Mouse (Mus musculus): Measurements from ENCODE around the gene Nfia. TPM values are rescaled to one million over a fixed set of nuclear protein-coding genes. Genes with fewer than 3 reads are reported as not detected.

Nfia gene
- polyA plus RNA-seq, 1 experiment from 2014 or later = 32.1 TPM

DNA sequence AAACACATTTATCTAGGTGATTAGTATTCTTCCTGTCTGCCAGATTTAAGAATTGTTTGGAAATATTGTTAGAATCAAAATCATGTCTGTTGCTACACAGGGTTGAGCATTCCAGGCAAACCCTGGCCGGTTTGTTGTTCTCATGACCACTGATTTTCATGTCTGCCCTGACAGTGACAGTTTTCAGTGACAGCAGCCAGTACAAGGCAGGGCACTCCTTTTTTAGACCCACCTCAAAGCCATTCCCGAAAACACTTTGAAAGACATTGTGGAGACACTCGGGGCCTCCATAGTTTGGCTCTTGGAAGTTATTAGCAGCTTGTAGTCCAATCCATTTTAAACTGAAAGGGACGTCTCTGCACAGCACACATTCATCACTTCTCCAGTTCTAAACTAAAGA is 41.5 kb downstream of the Nfia start:
- Histone ChIP-seq H3K9ac (ENCODE audit: low read depth, low read length) (no peak overlapping the region), H3K4me3 (ENCODE audit: low read length) (no peak overlapping the region), H3K4me1 (ENCODE audit: control insufficient read depth, insufficient read depth, low read length) (peaks cover 11% of the 10 kb centered on the region; the same call in 1 of the 2 replicates), H3K4me2 (replicated peaks; ENCODE audit: low read depth, low read length) (no peak overlapping the region), H3K9me3 (ENCODE audit: control insufficient read depth, low read length) (no peaks in the 10 kb centered on the region), H3K27ac (ENCODE audit: low read depth, low read length) (no peak overlapping the region), H3K36me3 (ENCODE audit: control insufficient read depth, insufficient read depth, low read length) (no peaks in the 10 kb centered on the region), H3K27me3 (ENCODE audit: control insufficient read depth, insufficient read depth, low read length) (no peaks in the 10 kb centered on the region)
- WGBS = 86% methylated on average over 4 of the region's 4 CpGs
- ATAC-seq (ENCODE audit: low FRiP score, low TSS enrichment) = no peak

DNA sequence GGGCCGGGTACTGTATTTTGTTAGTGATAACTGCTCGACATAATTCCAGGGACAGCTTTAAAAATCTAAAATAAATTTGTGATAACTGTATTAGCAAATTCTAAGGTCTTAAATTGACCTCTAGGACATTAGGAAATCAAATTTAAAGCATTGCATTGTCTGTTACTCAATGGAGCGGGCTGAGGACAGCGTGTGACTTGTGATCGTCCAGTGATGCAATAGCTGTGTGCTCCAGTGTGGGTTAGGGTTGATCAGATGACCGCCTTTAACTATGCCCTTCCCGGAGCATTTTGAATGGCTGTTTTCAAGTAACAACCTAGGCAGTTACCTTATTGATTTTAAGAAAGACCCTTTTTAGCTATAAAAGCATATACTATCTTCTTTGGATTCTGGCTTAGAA is 42.0 kb downstream of the Nfia start:
- Histone ChIP-seq H3K27ac (ENCODE audit: low read depth, low read length) (no peak overlapping the region), H3K27me3 (ENCODE audit: control insufficient read depth, insufficient read depth, low read length) (no peaks in the 10 kb centered on the region), H3K4me1 (ENCODE audit: control insufficient read depth, insufficient read depth, low read length) (peaks cover 8% of the 10 kb centered on the region; the same call in 1 of the 2 replicates), H3K9me3 (ENCODE audit: control insufficient read depth, low read length) (no peaks in the 10 kb centered on the region), H3K36me3 (ENCODE audit: control insufficient read depth, insufficient read depth, low read length) (no peaks in the 10 kb centered on the region), H3K4me2 (replicated peaks; ENCODE audit: low read depth, low read length) (no peak overlapping the region), H3K4me3 (ENCODE audit: low read length) (no peak overlapping the region), H3K9ac (ENCODE audit: low read depth, low read length) (no peak overlapping the region)
- ATAC-seq (ENCODE audit: low FRiP score, low TSS enrichment) = no peak
- 81% methylated on average over 7 of the region's 7 CpGs for WGBS

DNA sequence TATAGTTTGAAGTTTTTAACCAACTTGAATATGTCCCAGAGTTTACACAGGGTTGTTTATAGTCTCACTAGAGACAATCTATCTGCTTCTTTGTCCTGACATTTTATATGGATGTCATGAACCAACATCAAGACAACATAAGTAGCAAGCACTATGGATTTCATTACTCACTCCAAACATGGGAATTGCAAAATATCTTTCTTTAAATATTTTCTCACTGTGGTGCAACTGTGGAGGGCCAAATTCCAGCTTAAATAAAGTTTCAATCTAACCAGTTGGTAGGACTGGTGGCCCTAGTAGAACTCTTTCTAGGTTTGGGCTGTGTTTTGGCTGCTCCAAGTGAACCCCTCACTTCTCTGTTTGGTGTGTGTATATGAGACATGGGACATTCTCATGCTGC is 43.5 kb downstream of the Nfia start:
- Histone ChIP-seq H3K36me3 (ENCODE audit: control insufficient read depth, insufficient read depth, low read length) (no peaks in the 10 kb centered on the region), H3K9me3 (ENCODE audit: control insufficient read depth, low read length) (no peaks in the 10 kb centered on the region), H3K4me3 (ENCODE audit: low read length) (no peak overlapping the region), H3K27me3 (ENCODE audit: control insufficient read depth, insufficient read depth, low read length) (no peaks in the 10 kb centered on the region), H3K4me1 (ENCODE audit: control insufficient read depth, insufficient read depth, low read length) (no peaks in the 10 kb centered on the region), H3K4me2 (replicated peaks; ENCODE audit: low read depth, low read length) (no peak overlapping the region), H3K9ac (ENCODE audit: low read depth, low read length) (no peak overlapping the region), H3K27ac (ENCODE audit: low read depth, low read length) (no peak overlapping the region)
- ATAC-seq (ENCODE audit: low FRiP score, low TSS enrichment) = no peak

DNA sequence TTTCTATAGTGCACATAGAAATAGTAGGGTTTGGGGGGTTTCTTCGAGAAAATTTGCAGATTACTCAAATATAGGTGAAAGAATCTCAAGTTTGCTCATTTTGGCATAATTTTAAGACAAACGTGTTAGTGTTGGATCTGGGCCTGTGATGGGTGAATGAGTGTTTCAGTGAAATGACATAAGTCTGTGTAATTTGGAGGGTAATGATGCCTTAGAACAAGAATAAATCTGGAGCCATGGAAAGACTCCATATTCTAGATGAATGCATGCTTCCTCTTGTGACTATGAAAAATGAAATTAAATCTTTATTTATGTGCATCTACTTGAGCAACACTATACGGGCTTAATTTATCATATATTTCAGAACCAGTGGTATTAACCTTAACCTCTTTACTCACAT is 44.2 kb downstream of the Nfia start:
- no peak overlapping the region for H3K4me3 ChIP-seq (ENCODE audit: low read length)
- no peaks in the 10 kb centered on the region for H3K36me3 ChIP-seq (ENCODE audit: control insufficient read depth, insufficient read depth, low read length)
- no peaks in the 10 kb centered on the region for H3K4me1 ChIP-seq (ENCODE audit: control insufficient read depth, insufficient read depth, low read length)
- no peaks in the 10 kb centered on the region for H3K9me3 ChIP-seq (ENCODE audit: control insufficient read depth, low read length)
- no peak overlapping the region for H3K27ac ChIP-seq (ENCODE audit: low read depth, low read length)
- H3K27me3 ChIP-seq (ENCODE audit: control insufficient read depth, insufficient read depth, low read length) = no peaks in the 10 kb centered on the region
- WGBS = 88% methylated on average over 3 of the region's 3 CpGs
- no peak overlapping the region for H3K4me2 ChIP-seq (replicated peaks; ENCODE audit: low read depth, low read length)
- no peak overlapping the region for H3K9ac ChIP-seq (ENCODE audit: low read depth, low read length)
- ATAC-seq (ENCODE audit: low FRiP score, low TSS enrichment) = no peak

DNA sequence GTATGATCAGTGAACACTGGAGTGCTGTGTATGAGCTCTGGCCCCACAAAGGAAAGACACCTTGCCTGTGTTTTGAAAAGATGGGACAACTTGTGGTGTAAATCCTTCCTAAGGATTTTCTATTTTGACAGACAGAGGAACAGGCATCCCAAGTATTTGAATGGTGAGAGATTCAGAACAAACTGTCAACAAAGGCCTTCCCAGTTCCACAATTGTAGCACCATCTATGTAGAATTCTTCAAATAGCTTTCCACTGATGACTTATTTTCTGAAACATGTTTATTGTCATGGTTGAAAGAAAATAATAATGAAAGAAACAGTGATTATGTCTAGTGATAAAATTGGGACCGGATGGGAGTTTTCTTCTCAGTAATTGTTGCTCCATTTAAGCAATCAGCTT is 45.2 kb downstream of the Nfia start:
- no peaks in the 10 kb centered on the region for H3K4me1 ChIP-seq (ENCODE audit: control insufficient read depth, insufficient read depth, low read length)
- no peak overlapping the region for H3K4me2 ChIP-seq (replicated peaks; ENCODE audit: low read depth, low read length)
- no peak for ATAC-seq (ENCODE audit: low FRiP score, low TSS enrichment)
- 79% methylated on average over 1 of the region's 1 CpGs for WGBS
- no peak overlapping the region for H3K9ac ChIP-seq (ENCODE audit: low read depth, low read length)
- H3K4me3 ChIP-seq (ENCODE audit: low read length) = no peak overlapping the region
- H3K36me3 ChIP-seq (ENCODE audit: control insufficient read depth, insufficient read depth, low read length) = no peaks in the 10 kb centered on the region
- no peaks in the 10 kb centered on the region for H3K27me3 ChIP-seq (ENCODE audit: control insufficient read depth, insufficient read depth, low read length)
- H3K27ac ChIP-seq (ENCODE audit: low read depth, low read length) = no peak overlapping the region
- no peaks in the 10 kb centered on the region for H3K9me3 ChIP-seq (ENCODE audit: control insufficient read depth, low read length)

DNA sequence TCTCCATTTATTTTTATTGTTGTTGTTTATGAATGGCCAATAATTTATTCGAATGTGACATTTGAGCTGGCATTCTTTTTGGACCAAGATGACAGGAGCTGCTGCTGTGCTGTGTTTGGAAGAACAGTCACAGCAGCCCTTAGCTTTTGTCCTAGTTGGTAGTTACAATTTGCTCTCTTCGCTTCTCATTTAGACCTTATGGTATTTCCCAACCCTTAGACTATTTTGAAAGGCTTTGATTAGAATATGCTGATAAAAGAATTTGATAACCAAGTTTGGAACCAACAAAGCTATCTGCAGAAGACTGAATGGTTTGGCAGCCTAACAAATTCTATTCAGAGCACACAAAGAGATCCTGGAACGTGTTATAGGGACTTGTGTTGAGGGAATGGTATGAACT is 46.0 kb downstream of the Nfia start:
- no peaks in the 10 kb centered on the region for H3K36me3 ChIP-seq (ENCODE audit: control insufficient read depth, insufficient read depth, low read length)
- no peak overlapping the region for H3K9ac ChIP-seq (ENCODE audit: low read depth, low read length)
- no peaks in the 10 kb centered on the region for H3K4me1 ChIP-seq (ENCODE audit: control insufficient read depth, insufficient read depth, low read length)

DNA sequence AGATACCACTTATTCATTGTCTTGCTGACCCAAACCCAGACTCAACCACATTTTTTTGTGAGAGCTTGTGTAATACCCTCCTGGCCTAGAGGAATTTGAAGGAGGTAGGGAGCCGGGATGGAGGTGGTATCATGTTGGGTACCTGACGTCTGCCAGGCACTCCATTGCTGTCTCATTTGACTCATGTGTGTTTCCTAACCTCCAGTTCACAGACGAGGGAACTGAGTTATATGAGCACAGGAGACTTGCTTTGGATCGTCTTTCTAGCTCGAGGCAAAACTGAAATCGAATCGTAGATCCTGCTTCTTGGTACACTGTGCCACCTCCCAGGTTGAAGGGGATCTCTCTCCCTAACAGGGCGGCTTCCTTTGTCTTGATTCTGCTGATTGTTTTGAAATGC is 46.6 kb downstream of the Nfia start:
- Histone ChIP-seq H3K36me3 (ENCODE audit: control insufficient read depth, insufficient read depth, low read length) (no peaks in the 10 kb centered on the region), H3K4me1 (ENCODE audit: control insufficient read depth, insufficient read depth, low read length) (no peaks in the 10 kb centered on the region), H3K4me2 (replicated peaks; ENCODE audit: low read depth, low read length) (no peak overlapping the region), H3K27ac (ENCODE audit: low read depth, low read length) (no peak overlapping the region), H3K4me3 (ENCODE audit: low read length) (no peak overlapping the region), H3K9me3 (ENCODE audit: control insufficient read depth, low read length) (no peaks in the 10 kb centered on the region), H3K9ac (ENCODE audit: low read depth, low read length) (no peak overlapping the region), H3K27me3 (ENCODE audit: control insufficient read depth, insufficient read depth, low read length) (no peaks in the 10 kb centered on the region)
- ATAC-seq (ENCODE audit: low FRiP score, low TSS enrichment) = no peak
- 80% methylated on average over 8 of the region's 8 CpGs for WGBS

More for the DNA sequence above, 46.0 kb downstream of the Nfia start:
- WGBS = 88% methylated on average over 3 of the region's 3 CpGs
- H3K4me2 ChIP-seq (replicated peaks; ENCODE audit: low read depth, low read length) = no peak overlapping the region
- ATAC-seq (ENCODE audit: low FRiP score, low TSS enrichment) = no peak
- H3K27ac ChIP-seq (ENCODE audit: low read depth, low read length) = no peak overlapping the region
- no peaks in the 10 kb centered on the region for H3K27me3 ChIP-seq (ENCODE audit: control insufficient read depth, insufficient read depth, low read length)
- no peak overlapping the region for H3K4me3 ChIP-seq (ENCODE audit: low read length)
- H3K9me3 ChIP-seq (ENCODE audit: control insufficient read depth, low read length) = no peaks in the 10 kb centered on the region

DNA sequence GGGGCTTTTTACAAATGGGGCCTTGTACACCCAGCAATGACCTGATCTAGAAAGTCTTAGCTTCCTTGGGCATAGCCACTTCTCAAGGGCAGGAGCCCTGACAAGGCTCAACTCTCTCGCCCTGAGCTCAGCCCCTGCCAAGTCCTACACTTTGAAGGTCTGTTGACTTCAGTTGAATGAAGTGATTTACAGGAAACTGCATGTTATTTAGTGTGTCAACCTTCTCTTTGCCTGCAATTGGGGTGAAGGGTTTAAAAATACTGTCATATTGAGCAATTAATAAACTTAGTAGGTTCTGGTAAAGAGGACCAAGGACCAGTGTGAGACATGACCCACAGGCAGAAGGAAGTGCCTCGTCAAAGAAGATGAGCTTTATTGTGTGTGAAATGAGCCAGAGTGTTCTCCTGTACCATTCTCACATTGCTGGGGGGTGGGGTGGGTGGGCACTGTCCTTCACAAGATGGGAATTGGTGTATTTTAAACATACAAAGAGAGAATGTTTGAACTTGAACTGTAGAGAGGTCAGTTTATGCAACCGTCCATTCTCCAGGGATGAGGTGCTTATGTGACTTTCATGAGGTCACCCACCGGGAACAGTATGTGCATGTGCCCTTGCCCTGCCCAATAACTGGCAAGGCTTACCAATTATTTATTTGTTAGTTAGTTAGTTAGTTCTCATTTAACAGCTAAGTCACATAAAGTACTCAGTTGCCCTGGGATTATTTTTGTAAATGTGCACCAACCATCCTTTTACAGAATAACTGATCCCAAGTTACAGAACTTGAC is 48.1 kb downstream of the Nfia start:
- H3K4me1 ChIP-seq (ENCODE audit: control insufficient read depth, insufficient read depth, low read length) = no peaks in the 10 kb centered on the region
- H3K27ac ChIP-seq (ENCODE audit: low read depth, low read length) = no peak overlapping the region
- no peaks in the 10 kb centered on the region for H3K27me3 ChIP-seq (ENCODE audit: control insufficient read depth, insufficient read depth, low read length)
- WGBS = 64% methylated on average over 4 of the region's 4 CpGs
- no peaks in the 10 kb centered on the region for H3K36me3 ChIP-seq (ENCODE audit: control insufficient read depth, insufficient read depth, low read length)
- H3K4me2 ChIP-seq (replicated peaks; ENCODE audit: low read depth, low read length) = no peak overlapping the region
- H3K9me3 ChIP-seq (ENCODE audit: control insufficient read depth, low read length) = no peaks in the 10 kb centered on the region
- ATAC-seq (ENCODE audit: low FRiP score, low TSS enrichment) = no peak
- no peak overlapping the region for H3K4me3 ChIP-seq (ENCODE audit: low read length)
- H3K9ac ChIP-seq (ENCODE audit: low read depth, low read length) = no peak overlapping the region

DNA sequence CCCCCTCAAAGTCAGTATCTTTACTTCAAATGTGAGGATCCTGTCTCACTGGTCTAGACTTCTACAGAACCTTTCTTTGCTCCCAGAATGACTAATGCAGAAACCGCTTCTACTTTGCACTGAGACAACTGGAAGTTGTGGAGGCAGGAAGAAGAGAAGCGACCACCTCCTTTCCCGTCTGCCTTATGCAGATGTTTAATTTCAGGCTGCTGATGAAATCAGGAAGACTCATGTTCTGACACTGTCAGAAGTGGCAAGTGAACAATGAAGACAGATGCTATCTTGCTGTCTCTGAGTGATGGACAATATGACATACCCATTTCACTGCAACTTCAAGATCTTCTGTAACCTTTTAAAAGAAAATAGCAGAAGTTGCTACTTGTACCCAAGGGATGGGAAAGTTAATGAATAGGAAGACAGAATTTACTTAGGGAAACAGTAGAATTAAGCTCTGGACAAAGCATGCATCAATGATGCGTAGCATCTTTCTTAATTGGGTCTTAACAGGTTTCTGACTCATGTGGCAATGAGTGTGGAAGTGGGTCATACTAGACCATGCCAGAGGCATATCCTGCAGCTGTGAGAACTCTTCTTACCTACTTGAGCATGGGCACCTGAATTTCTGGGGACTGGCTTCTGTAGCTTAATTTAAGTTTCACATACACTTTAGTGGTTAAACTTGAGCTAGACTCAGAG is 49.2 kb downstream of the Nfia start:
- H3K36me3 ChIP-seq (ENCODE audit: control insufficient read depth, insufficient read depth, low read length) = no peaks in the 10 kb centered on the region
- no peak overlapping the region for H3K9ac ChIP-seq (ENCODE audit: low read depth, low read length)
- H3K4me2 ChIP-seq (replicated peaks; ENCODE audit: low read depth, low read length) = no peak overlapping the region
- H3K4me3 ChIP-seq (ENCODE audit: low read length) = no peak overlapping the region
- no peak for ATAC-seq (ENCODE audit: low FRiP score, low TSS enrichment)
- H3K4me1 ChIP-seq (ENCODE audit: control insufficient read depth, insufficient read depth, low read length) = no peaks in the 10 kb centered on the region
- no peaks in the 10 kb centered on the region for H3K27me3 ChIP-seq (ENCODE audit: control insufficient read depth, insufficient read depth, low read length)
- no peaks in the 10 kb centered on the region for H3K9me3 ChIP-seq (ENCODE audit: control insufficient read depth, low read length)
- no peak overlapping the region for H3K27ac ChIP-seq (ENCODE audit: low read depth, low read length)
- 75% methylated on average over 4 of the region's 4 CpGs for WGBS

Data from kidney, embryonic 14.5 days (tissue).